Mouse (Mus musculus): ENCODE measurements at regions not wholly inside any gene's neighbourhood (a gene's known extent, or its start where the extent isn't known, plus 50 kb on each side); places are given as distances from the start of the nearest gene placed in this dataset.

DNA sequence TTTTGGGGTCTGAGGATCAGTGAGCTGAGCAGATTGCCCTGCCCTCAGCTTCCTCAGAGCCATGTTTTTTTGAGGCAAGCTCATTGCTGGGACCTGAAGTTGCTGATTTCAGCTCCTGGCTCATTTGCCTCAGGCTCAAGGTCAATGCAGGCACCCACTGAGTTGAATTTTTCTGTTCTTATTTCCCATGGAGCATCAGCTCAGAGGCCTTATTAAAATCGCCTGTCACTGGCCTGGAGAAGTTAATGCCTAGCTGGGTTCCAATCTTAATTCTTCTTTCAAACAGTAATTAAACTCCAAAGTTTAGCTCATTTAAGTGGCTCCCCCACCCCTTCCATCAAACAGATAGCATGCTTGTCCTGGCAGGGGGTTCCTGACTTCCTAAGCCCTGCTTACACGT is 86.9 kb upstream of the Ccdc91 start:
- ATAC-seq (ENCODE audit: low FRiP score, low read depth) (no peak), DNase-seq (ENCODE audit: low spot score) (no peak)
- no peak overlapping the region for H3K27ac ChIP-seq (replicated peaks; ENCODE audit: low read depth, low read length)
- 13% methylated on average over 2 of the region's 2 CpGs for WGBS
- TF ChIP-seq POLR2A (IDR thresholded peaks at IDR 0.05; ENCODE audit: borderline replicate concordance, extremely low read depth, insufficient read depth, insufficient read length), result no peak
- no peak overlapping the region for H3K9ac ChIP-seq (ENCODE audit: low read depth, low read length, severe bottlenecking)
- no peaks in the 10 kb centered on the region for H3K27me3 ChIP-seq (ENCODE audit: control insufficient read depth, insufficient read depth, low read length)
- no peaks in the 10 kb centered on the region for H3K36me3 ChIP-seq (ENCODE audit: control insufficient read depth, insufficient read depth, low read length)
- H3K4me3 ChIP-seq (replicated peaks; ENCODE audit: low read length), result no peak overlapping the region
- no peaks in the 10 kb centered on the region for H3K9me3 ChIP-seq (ENCODE audit: control insufficient read depth, low read length)
- no peak overlapping the region for H3K4me2 ChIP-seq (replicated peaks; ENCODE audit: low read depth, low read length, severe bottlenecking)
- H3K4me1 ChIP-seq (ENCODE audit: control insufficient read depth, insufficient read depth, low read length), result peaks cover 8% of the 10 kb centered on the region; the same call in 1 of the 2 replicates

DNA sequence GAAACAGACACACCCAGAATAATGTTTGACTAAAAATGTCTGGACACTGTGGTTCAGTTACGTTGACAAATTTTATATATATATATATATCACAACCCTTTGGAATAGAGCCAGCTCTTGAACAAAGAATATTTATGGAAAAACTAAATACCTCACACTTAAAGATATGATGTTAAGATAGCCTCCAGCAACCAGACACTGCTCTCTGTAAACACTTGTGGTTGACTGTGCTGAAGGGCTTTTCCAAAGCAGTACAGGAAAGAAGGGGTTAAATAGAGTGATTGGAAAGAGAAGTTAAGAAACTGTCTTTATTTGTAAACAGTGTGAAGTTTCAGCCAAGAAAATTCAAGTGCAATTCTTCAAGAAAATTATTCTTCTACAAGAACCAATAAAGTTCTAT is 90.0 kb upstream of the Ccdc91 start:
- Histone ChIP-seq H3K4me2 (replicated peaks; ENCODE audit: low read depth, low read length, severe bottlenecking) (no peak overlapping the region), H3K36me3 (ENCODE audit: control insufficient read depth, insufficient read depth, low read length) (no peaks in the 10 kb centered on the region), H3K4me1 (ENCODE audit: control insufficient read depth, insufficient read depth, low read length) (peaks cover 8% of the 10 kb centered on the region; the same call in 1 of the 2 replicates), H3K9ac (ENCODE audit: low read depth, low read length, severe bottlenecking) (no peak overlapping the region), H3K27ac (replicated peaks; ENCODE audit: low read depth, low read length) (no peak overlapping the region), H3K27me3 (ENCODE audit: control insufficient read depth, insufficient read depth, low read length) (no peaks in the 10 kb centered on the region), H3K4me3 (replicated peaks; ENCODE audit: low read length) (no peak overlapping the region), H3K9me3 (ENCODE audit: control insufficient read depth, low read length) (no peaks in the 10 kb centered on the region)
- DNase-seq (ENCODE audit: low spot score) (no peak), ATAC-seq (ENCODE audit: low FRiP score, low read depth) (no peak)
- WGBS, result 37% methylated on average over 1 of the region's 1 CpGs
- no peak for TF ChIP-seq POLR2A (IDR thresholded peaks at IDR 0.05; ENCODE audit: borderline replicate concordance, extremely low read depth, insufficient read depth, insufficient read length)

DNA sequence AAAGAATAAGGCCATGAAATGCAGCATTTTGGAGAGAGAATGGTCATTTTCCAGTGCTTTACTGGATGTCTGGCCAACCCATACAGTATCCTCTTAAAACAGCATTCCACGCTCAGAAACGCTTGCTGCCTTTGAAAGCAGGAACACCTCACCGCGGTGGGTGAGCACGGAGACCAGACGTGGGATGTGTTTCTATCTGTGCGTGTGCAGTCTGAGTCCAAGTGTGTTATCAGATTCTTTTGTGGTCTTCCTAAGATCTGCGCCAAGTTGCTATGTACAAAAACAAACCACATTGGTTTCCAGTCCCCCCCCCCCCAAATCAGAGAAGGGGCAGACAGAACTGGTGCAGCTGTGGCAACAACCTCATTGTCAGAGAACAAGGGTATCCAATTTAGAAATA is 95.1 kb upstream of the Ccdc91 start:
- no peak overlapping the region for H3K27ac ChIP-seq (replicated peaks; ENCODE audit: low read depth, low read length)
- H3K27me3 ChIP-seq (ENCODE audit: control insufficient read depth, insufficient read depth, low read length), result no peaks in the 10 kb centered on the region
- H3K4me3 ChIP-seq (replicated peaks; ENCODE audit: low read length), result no peak overlapping the region
- H3K36me3 ChIP-seq (ENCODE audit: control insufficient read depth, insufficient read depth, low read length), result no peaks in the 10 kb centered on the region
- no peak for ATAC-seq (ENCODE audit: low FRiP score, low read depth)
- H3K4me1 ChIP-seq (ENCODE audit: control insufficient read depth, insufficient read depth, low read length), result no peaks in the 10 kb centered on the region
- H3K9ac ChIP-seq (ENCODE audit: low read depth, low read length, severe bottlenecking), result no peak overlapping the region
- no peaks in the 10 kb centered on the region for H3K9me3 ChIP-seq (ENCODE audit: control insufficient read depth, low read length)
- H3K4me2 ChIP-seq (replicated peaks; ENCODE audit: low read depth, low read length, severe bottlenecking), result no peak overlapping the region
- 77% methylated on average over 8 of the region's 8 CpGs for WGBS
- DNase-seq (ENCODE audit: low spot score), result no peak
- no peak for TF ChIP-seq POLR2A (IDR thresholded peaks at IDR 0.05; ENCODE audit: borderline replicate concordance, extremely low read depth, insufficient read depth, insufficient read length)

DNA sequence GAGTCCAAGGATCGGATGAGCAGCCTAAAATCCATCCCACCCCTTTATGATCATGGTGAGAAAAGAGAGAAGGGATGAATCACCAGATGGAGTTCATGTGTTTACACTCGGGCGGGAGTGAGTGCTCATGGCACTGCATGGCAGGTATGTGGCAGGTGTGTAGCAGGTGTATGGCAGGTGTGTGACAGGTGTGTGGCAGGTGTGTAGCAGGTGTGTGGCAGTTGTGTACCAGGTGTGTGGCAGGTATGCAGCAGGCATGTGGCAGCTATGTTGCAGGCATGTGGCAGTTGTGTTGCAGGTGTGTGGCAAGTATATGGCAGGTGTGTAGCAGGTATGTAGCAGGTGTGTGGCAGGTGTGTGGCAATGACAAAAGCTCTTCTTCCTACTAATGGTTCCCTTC is 97.9 kb upstream of the Ccdc91 start:
- H3K9ac ChIP-seq (ENCODE audit: low read depth, low read length, severe bottlenecking), result no peak overlapping the region
- WGBS, result 91% methylated on average over 3 of the region's 3 CpGs
- H3K27me3 ChIP-seq (ENCODE audit: control insufficient read depth, insufficient read depth, low read length), result no peaks in the 10 kb centered on the region
- no peaks in the 10 kb centered on the region for H3K36me3 ChIP-seq (ENCODE audit: control insufficient read depth, insufficient read depth, low read length)
- no peak overlapping the region for H3K27ac ChIP-seq (replicated peaks; ENCODE audit: low read depth, low read length)
- TF ChIP-seq POLR2A (IDR thresholded peaks at IDR 0.05; ENCODE audit: borderline replicate concordance, extremely low read depth, insufficient read depth, insufficient read length), result no peak
- ATAC-seq (ENCODE audit: low FRiP score, low read depth), result no peak
- no peak overlapping the region for H3K4me2 ChIP-seq (replicated peaks; ENCODE audit: low read depth, low read length, severe bottlenecking)
- no peaks in the 10 kb centered on the region for H3K4me1 ChIP-seq (ENCODE audit: control insufficient read depth, insufficient read depth, low read length)
- H3K9me3 ChIP-seq (ENCODE audit: control insufficient read depth, low read length), result no peaks in the 10 kb centered on the region
- DNase-seq (ENCODE audit: low spot score), result no peak
- H3K4me3 ChIP-seq (replicated peaks; ENCODE audit: low read length), result no peak overlapping the region

DNA sequence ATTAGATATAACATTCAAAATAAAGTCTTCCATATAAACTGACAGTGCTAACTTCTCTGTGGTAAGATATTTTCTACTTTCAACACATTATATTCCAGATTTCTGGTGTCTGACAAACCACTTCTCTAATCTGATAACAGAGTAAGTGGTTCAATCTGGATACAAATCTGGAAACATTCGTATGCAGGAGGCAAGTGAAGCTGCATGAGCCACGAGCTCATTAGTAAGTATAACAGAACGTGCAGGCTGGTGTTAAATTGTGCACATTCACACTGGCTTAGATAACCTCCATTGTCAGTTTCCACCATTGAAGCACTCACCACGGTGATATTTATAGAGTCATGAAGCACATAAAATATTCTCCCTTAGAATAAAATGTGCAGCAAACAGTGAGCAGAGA is 103.9 kb upstream of the Ccdc91 start:
- Histone ChIP-seq H3K4me3 (replicated peaks; ENCODE audit: low read length) (no peak overlapping the region), H3K4me1 (ENCODE audit: control insufficient read depth, insufficient read depth, low read length) (no peaks in the 10 kb centered on the region), H3K9me3 (ENCODE audit: control insufficient read depth, low read length) (no peaks in the 10 kb centered on the region), H3K27ac (replicated peaks; ENCODE audit: low read depth, low read length) (no peak overlapping the region), H3K4me2 (replicated peaks; ENCODE audit: low read depth, low read length, severe bottlenecking) (no peak overlapping the region), H3K36me3 (ENCODE audit: control insufficient read depth, insufficient read depth, low read length) (no peaks in the 10 kb centered on the region), H3K27me3 (ENCODE audit: control insufficient read depth, insufficient read depth, low read length) (no peaks in the 10 kb centered on the region), H3K9ac (ENCODE audit: low read depth, low read length, severe bottlenecking) (no peak overlapping the region)
- TF ChIP-seq POLR2A (IDR thresholded peaks at IDR 0.05; ENCODE audit: borderline replicate concordance, extremely low read depth, insufficient read depth, insufficient read length), result no peak
- DNase-seq (ENCODE audit: low spot score) (no peak), ATAC-seq (ENCODE audit: low FRiP score, low read depth) (no peak)
- WGBS, result 46% methylated on average over 4 of the region's 4 CpGs

DNA sequence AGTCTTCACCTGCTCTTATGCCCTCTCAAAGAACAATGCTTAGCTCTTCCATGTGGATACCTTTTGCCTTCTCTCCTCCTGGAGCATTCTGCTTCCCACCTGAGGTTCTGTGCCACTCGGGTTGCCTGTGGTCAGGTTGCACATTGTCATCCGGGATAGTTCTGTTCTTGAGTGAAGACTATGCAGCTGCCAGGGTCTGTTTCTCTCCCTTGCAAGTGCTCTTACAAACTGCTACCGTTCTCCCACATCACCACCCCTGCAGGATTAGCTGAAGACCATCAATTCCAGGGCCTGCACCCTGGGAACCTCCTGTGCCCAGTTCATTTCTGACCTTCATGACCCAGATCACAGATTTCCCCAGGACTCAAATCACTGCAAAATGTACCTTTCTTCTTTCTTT is 104.3 kb upstream of the Ccdc91 start:
- H3K4me2 ChIP-seq (replicated peaks; ENCODE audit: low read depth, low read length, severe bottlenecking), result no peak overlapping the region

More for the DNA sequence above, 104.3 kb upstream of the Ccdc91 start:
- Histone ChIP-seq H3K9me3 (ENCODE audit: control insufficient read depth, low read length) (no peaks in the 10 kb centered on the region), H3K27me3 (ENCODE audit: control insufficient read depth, insufficient read depth, low read length) (no peaks in the 10 kb centered on the region), H3K9ac (ENCODE audit: low read depth, low read length, severe bottlenecking) (no peak overlapping the region), H3K4me3 (replicated peaks; ENCODE audit: low read length) (no peak overlapping the region), H3K27ac (replicated peaks; ENCODE audit: low read depth, low read length) (no peak overlapping the region), H3K36me3 (ENCODE audit: control insufficient read depth, insufficient read depth, low read length) (no peaks in the 10 kb centered on the region), H3K4me1 (ENCODE audit: control insufficient read depth, insufficient read depth, low read length) (no peaks in the 10 kb centered on the region)
- WGBS, result 75% methylated on average over 3 of the region's 3 CpGs
- no peak for ATAC-seq (ENCODE audit: low FRiP score, low read depth)
- no peak for DNase-seq (ENCODE audit: low spot score)
- TF ChIP-seq POLR2A (IDR thresholded peaks at IDR 0.05; ENCODE audit: borderline replicate concordance, extremely low read depth, insufficient read depth, insufficient read length), result no peak
